Mouse (Mus musculus) intestine, postnatal 0 days (tissue): ENCODE data around the gene Susd5. TPM values are rescaled to one million over a fixed set of nuclear protein-coding genes. Genes with fewer than 3 reads are reported as not detected.
"Not testable (repeated sequence)": the region's sequence is repeated elsewhere in the genome, so short reads cannot be mapped to it uniquely, and the experiment has no call there.

Experiments used
- ATAC-seq: fragments of 200-750 bp; cut with Nextera tagmentation; 2 replicates; pipeline ENCODE4 v1.8.0; 2017; ENCODE audit warnings: mild to moderate bottlenecking, moderate TSS enrichment, moderate library complexity
- H3K27ac ChIP-seq: fragments of 300-500 bp; sonication (generic); 2 replicates; pipeline ENCODE4 v1.5.1; 2014; ENCODE audit warnings: mild to moderate bottlenecking, low read depth, low read length, moderate library complexity
- H3K27me3 ChIP-seq: fragments of 300-500 bp; sonication (generic); replicated peaks from 2 replicates; pipeline ENCODE4 v1.6.1; 2014; ENCODE audit warnings: low read length, mixed read lengths; ENCODE audit not compliant: control insufficient read depth, insufficient read depth
- H3K36me3 ChIP-seq: fragments of 300-500 bp; sonication (generic); 2 replicates; pipeline ENCODE4 v1.6.1; 2014; ENCODE audit warnings: mild to moderate bottlenecking, moderate library complexity; ENCODE audit not compliant: control insufficient read depth, insufficient read depth
- H3K4me1 ChIP-seq: fragments of 300-500 bp; sonication (generic); replicated peaks from 2 replicates; pipeline ENCODE4 v1.6.1; 2014; ENCODE audit warnings: antibody characterized with exemption, low read length, mixed read lengths; ENCODE audit not compliant: control insufficient read depth, insufficient read depth
- H3K4me2 ChIP-seq: fragments of 300-500 bp; sonication (generic); replicated peaks from 2 replicates; pipeline ENCODE4 v1.6.1; 2014; ENCODE audit warnings: low read depth, mild to moderate bottlenecking, moderate library complexity
- H3K4me3 ChIP-seq: fragments of 300-500 bp; sonication (generic); 2 replicates; pipeline ENCODE4 v1.5.1; 2014; ENCODE audit warnings: low read depth, low read length
- H3K9ac ChIP-seq: fragments of 300-500 bp; sonication (generic); 2 replicates; pipeline ENCODE4 v1.6.1; 2014; ENCODE audit warnings: mild to moderate bottlenecking, low read depth, low read length
- H3K9me3 ChIP-seq: fragments of 300-500 bp; sonication (generic); 2 replicates; pipeline ENCODE4 v1.6.1; 2016; ENCODE audit warnings: mixed run types; ENCODE audit not compliant: control insufficient read depth
- CTCF ChIP-seq: sonication (generic); IDR thresholded peaks from 2 replicates; pipeline ENCODE4 v1.5.1; 2016; ENCODE audit warnings: low read depth, mild to moderate bottlenecking, control low read depth, antibody characterized with exemption, moderate library complexity
- WGBS: fragments of 180-500 bp; shearing (Covaris S2); extraction: QIAGEN DNeasy Blood & Tissue Kit; methylation state at CpG from one replicate; pipeline ENCODE4 v1.1.7; 2014; 5-methylcytosine and 5-hydroxymethylcytosine counted together
- polyA plus RNA-seq: library from polyadenylated mRNA; unstranded; fragments of >200 nt; fragmentation: Nextera tagmentation; extraction: Ambion mirVana; gene quantifications from 2 replicates; pipeline ENCODE4 v1.2.1, GENCODE M21; 2015

The Susd5 gene
- polyA plus RNA-seq, 1 experiment from 2014 or later, result 0.22 TPM

DNA sequence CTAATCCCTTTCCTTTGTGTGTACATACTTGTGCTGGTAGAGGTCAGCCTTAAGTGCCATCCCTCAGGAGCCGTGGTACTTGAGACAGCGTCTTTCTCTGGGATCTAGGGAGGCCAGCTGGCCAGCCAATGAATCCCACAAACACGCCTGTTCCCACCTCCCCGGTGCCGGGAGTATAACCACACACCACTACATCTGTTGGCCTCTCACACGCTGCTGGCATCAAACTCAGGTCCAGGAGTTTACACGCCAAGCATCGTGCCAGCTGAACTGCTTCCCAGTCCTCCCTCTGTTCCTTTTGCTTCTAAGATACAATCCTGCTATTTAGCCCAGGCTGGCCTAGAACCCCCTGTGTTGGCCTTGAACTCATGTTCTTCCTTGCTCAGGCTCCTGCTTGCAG is 54.2 kb downstream of the Susd5 start:
- H3K27me3 ChIP-seq, result no peaks in the 10 kb centered on the region
- no peak overlapping the region for H3K4me2 ChIP-seq
- H3K4me3 ChIP-seq, result no peak overlapping the region
- no peak for ATAC-seq
- no peaks in the 10 kb centered on the region for H3K36me3 ChIP-seq
- no peak for TF ChIP-seq CTCF
- H3K9ac ChIP-seq, result no peak overlapping the region
- no peaks in the 10 kb centered on the region for H3K9me3 ChIP-seq
- H3K27ac ChIP-seq, result no peak overlapping the region
- no peaks in the 10 kb centered on the region for H3K4me1 ChIP-seq
- 89% methylated on average over 8 of the region's 8 CpGs for WGBS

DNA sequence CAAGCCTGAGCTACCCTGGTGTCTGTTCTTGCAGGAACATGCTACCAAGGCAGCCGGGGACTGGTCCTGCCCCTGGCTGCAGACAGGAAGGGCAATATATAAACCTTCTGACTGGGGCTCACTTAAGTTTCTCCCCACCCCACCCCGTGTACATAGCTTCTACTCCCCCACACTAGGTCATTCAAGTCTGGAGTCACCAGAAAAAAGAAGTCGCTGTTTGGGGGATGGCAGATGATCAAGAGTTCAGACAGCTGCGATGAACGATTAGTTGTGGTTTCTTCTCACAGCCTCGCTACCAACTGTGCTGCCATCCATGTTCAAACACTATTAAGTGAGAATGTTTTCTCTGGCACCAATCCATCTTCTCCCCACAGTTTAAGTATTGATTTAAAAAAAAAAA is 55.3 kb downstream of the Susd5 start:
- Histone ChIP-seq H3K9ac (no peak overlapping the region), H3K9me3 (no peaks in the 10 kb centered on the region), H3K36me3 (no peaks in the 10 kb centered on the region), H3K4me1 (no peaks in the 10 kb centered on the region), H3K27me3 (no peaks in the 10 kb centered on the region), H3K27ac (no peak overlapping the region), H3K4me3 (no peak overlapping the region), H3K4me2 (no peak overlapping the region)
- WGBS, result 55% methylated on average over 6 of the region's 6 CpGs
- ATAC-seq, result no peak
- no peak for TF ChIP-seq CTCF

DNA sequence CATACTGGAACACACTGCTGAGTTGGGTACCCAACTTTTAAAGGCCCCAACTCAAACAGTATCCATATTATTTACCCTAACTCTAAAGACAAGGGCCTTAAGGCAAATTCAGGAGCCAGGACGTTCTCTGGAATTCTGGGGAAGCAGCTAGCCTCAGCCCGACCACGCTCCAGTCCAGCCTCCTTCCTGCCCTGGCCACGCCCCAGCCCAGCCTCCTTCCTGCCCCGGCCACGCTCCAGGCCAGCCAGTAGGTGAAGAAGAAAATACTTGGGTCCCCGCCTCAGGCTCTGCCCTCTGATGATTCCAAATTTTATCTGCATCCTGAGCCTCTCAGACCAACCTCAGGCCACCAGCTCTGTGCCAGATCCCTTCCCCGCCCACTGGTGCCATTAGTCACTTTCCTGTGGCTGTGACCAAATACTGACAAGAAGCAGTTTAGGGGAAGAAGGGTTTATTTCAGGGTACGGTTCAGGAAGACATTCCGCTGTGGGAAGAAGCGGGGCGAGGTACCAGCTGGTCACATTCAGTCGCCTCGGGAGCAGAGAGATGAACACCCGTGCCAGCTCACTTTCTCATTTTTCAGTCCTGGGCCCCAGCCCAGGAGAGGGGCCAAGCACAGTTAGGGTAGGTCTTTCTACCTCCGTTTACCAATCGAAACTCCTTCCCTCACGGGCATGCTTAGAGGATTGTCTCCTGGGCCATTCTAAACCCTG is 57.1 kb downstream of the Susd5 start:
- 77% methylated on average over 18 of the region's 18 CpGs for WGBS
- ATAC-seq, result no peak
- Histone ChIP-seq H3K9ac (no peak overlapping the region), H3K27me3 (no peaks in the 10 kb centered on the region), H3K36me3 (no peaks in the 10 kb centered on the region), H3K4me1 (no peaks in the 10 kb centered on the region), H3K4me3 (no peak overlapping the region), H3K27ac (no peak overlapping the region), H3K4me2 (no peak overlapping the region), H3K9me3 (no peaks in the 10 kb centered on the region)
- no peak for TF ChIP-seq CTCF

DNA sequence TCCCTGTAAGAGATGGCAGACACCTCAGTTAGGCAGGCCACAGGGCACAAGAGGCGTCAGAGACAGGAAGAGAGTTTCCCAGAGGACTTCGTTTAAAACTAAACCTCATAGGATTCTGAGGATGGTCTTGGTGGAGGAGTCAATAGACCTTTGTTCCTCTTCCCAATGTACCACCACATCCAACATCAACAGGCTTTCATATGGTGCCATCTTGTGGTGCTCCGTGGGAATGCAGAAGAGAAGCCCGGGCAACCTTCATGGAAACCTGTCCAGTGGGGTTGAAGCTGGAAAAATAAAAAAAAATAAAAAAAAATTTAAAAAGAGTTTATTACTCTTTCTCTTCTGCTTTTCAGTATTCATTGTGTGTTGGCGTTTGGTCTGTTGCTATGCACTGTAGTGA is 59.7 kb downstream of the Susd5 start:
- H3K27ac ChIP-seq, H3K9me3 ChIP-seq, H3K9ac ChIP-seq, ATAC-seq, H3K4me2 ChIP-seq, H3K4me3 ChIP-seq, H3K27me3 ChIP-seq, H3K36me3 ChIP-seq, H3K4me1 ChIP-seq: not testable (repeated sequence)
- peak; percentile 80 for TF ChIP-seq CTCF
- 13% methylated on average over 5 of the region's 5 CpGs for WGBS

DNA sequence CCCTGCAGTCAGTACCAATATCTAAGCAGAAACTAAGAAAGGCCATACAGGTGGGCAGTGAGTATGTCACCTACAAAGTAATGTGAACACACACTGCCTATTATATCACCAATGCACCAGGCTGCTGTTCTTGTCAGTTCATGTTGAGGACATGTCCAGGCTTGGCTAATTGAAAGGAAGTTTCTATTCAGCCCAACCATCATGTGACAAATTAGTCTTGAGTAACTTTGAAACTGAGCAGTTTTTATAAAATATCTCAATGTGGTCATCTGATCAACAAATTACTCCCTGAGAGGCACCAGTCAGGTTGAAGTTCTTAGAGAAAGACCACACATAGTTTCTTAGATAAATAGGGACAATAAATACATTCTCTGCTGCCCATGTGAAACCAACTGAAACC is 65.9 kb downstream of the Susd5 start:
- not testable (repeated sequence) for H3K4me3 ChIP-seq, H3K4me1 ChIP-seq, H3K27me3 ChIP-seq, H3K9me3 ChIP-seq, H3K27ac ChIP-seq, ATAC-seq, H3K9ac ChIP-seq, H3K4me2 ChIP-seq, H3K36me3 ChIP-seq

DNA sequence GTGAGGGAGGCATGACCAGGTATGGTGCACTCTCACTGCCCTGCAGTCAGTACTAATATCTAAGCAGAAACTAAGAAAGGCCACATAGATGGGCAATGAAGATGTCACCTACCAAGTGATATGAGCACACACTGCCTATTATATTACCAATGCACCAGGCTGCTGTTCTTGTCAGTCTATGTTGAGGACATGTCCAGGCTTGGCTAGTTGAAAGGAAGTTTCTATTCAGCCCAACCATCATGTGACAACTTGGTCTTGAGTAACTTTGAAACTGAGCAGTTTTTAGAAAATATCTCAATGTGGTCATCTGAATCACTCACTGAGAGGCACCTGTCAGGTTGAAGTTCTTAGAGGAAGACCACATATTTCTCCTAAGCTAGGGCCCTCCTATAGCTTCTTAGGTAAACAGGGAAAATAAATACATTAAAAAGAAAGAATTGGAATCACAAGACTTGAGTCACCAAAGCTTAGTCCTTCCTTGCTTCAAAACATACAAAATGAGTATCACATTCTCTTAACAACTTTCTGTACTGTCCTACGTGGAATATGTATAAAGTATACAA is 72.4 kb downstream of the Susd5 start:
- H3K9me3 ChIP-seq, H3K4me1 ChIP-seq, ATAC-seq, H3K4me3 ChIP-seq, H3K4me2 ChIP-seq, H3K27me3 ChIP-seq, H3K36me3 ChIP-seq, H3K9ac ChIP-seq, H3K27ac ChIP-seq: not testable (repeated sequence)
- 93% methylated on average over 1 of the region's 1 CpGs for WGBS

Other genes with a start within 250 kb of the Susd5 start
- gene Ubp1, start 126.2 kb upstream of the Susd5 start, polyA plus RNA-seq, result 14.7 and 15.6 TPM in 2 replicates
- 1.1 and 1.5 TPM in 2 replicates for gene Fbxl2, start 10.9 kb upstream of the Susd5 start, polyA plus RNA-seq